Mouse (Mus musculus): ENCODE results near the gene Trp53rka. TPM values are rescaled to one million over a fixed set of nuclear protein-coding genes. Genes with fewer than 3 reads are reported as not detected.
A peak's percentile ranks its signal among the peaks of the same experiment; 100 is the strongest.
"Not testable (repeated sequence)": the region's sequence is repeated elsewhere in the genome, so short reads cannot be mapped to it uniquely, and the experiment has no call there.

Trp53rka gene
- polyA plus RNA-seq, 1 experiment from 2014 or later = 42.5 TPM

GRCm38 (mm10) chr2:165511530-165511929 is 18.4 kb upstream of the Trp53rka start:
- WGBS = 78% methylated on average over 4 of the region's 4 CpGs
- peaks cover 25% of the 10 kb centered on the region for H3K4me1 ChIP-seq (ENCODE audit: control insufficient read depth, insufficient read depth, low read length)
- H3K9ac ChIP-seq (ENCODE audit: low read depth, low read length); H3K9me3 ChIP-seq (ENCODE audit: control insufficient read depth, low read length); H3K4me2 ChIP-seq (replicated peaks; ENCODE audit: low read depth, low read length); H3K4me3 ChIP-seq (ENCODE audit: low read length); H3K36me3 ChIP-seq (ENCODE audit: control insufficient read depth, insufficient read depth, low read length); H3K27me3 ChIP-seq (ENCODE audit: control insufficient read depth, insufficient read depth, low read length); ATAC-seq (ENCODE audit: low FRiP score, low TSS enrichment); H3K27ac ChIP-seq (ENCODE audit: low read depth, low read length): not testable (repeated sequence)

- 66% methylated on average over 2 of the region's 2 CpGs for WGBS
- not testable (repeated sequence) for ATAC-seq (ENCODE audit: low FRiP score, low TSS enrichment); H3K4me2 ChIP-seq (replicated peaks; ENCODE audit: low read depth, low read length); H3K27ac ChIP-seq (ENCODE audit: low read depth, low read length); H3K4me3 ChIP-seq (ENCODE audit: low read length); H3K27me3 ChIP-seq (ENCODE audit: control insufficient read depth, insufficient read depth, low read length); H3K9me3 ChIP-seq (ENCODE audit: control insufficient read depth, low read length); H3K36me3 ChIP-seq (ENCODE audit: control insufficient read depth, insufficient read depth, low read length); H3K9ac ChIP-seq (ENCODE audit: low read depth, low read length)
- H3K4me1 ChIP-seq (ENCODE audit: control insufficient read depth, insufficient read depth, low read length) = peaks cover 25% of the 10 kb centered on the region
Measured at GRCm38 (mm10) chr2:165510914-165511458, 17.9 kb upstream of the Trp53rka start.

- Histone ChIP-seq H3K4me3 (ENCODE audit: low read length) (no peak overlapping the region), H3K27me3 (ENCODE audit: control insufficient read depth, insufficient read depth, low read length) (no peaks in the 10 kb centered on the region), H3K9ac (ENCODE audit: low read depth, low read length) (no peak overlapping the region), H3K9me3 (ENCODE audit: control insufficient read depth, low read length) (no peaks in the 10 kb centered on the region), H3K27ac (ENCODE audit: low read depth, low read length) (no peak overlapping the region), H3K4me1 (ENCODE audit: control insufficient read depth, insufficient read depth, low read length) (peaks cover 25% of the 10 kb centered on the region), H3K36me3 (ENCODE audit: control insufficient read depth, insufficient read depth, low read length) (no peaks in the 10 kb centered on the region), H3K4me2 (replicated peaks; ENCODE audit: low read depth, low read length) (no peak overlapping the region)
- 34% methylated on average over 5 of the region's 5 CpGs for WGBS
- ATAC-seq (ENCODE audit: low FRiP score, low TSS enrichment) = no peak
Measured at GRCm38 (mm10) chr2:165510466-165510865, 17.3 kb upstream of the Trp53rka start.

- ATAC-seq (ENCODE audit: low FRiP score, low TSS enrichment) = no peak
- Histone ChIP-seq H3K27me3 (ENCODE audit: control insufficient read depth, insufficient read depth, low read length) (no peaks in the 10 kb centered on the region), H3K4me2 (replicated peaks; ENCODE audit: low read depth, low read length) (no peak overlapping the region), H3K36me3 (ENCODE audit: control insufficient read depth, insufficient read depth, low read length) (no peaks in the 10 kb centered on the region), H3K9ac (ENCODE audit: low read depth, low read length) (no peak overlapping the region), H3K27ac (ENCODE audit: low read depth, low read length) (no peak overlapping the region), H3K4me3 (ENCODE audit: low read length) (no peak overlapping the region), H3K9me3 (ENCODE audit: control insufficient read depth, low read length) (no peaks in the 10 kb centered on the region), H3K4me1 (ENCODE audit: control insufficient read depth, insufficient read depth, low read length) (peaks cover 25% of the 10 kb centered on the region)
- 42% methylated on average over 9 of the region's 9 CpGs for WGBS
Measured at GRCm38 (mm10) chr2:165509686-165510085, 16.6 kb upstream of the Trp53rka start.

GRCm38 (mm10) chr2:165503259-165504203 is 10.4 kb upstream of the Trp53rka start, which contains the start of gene Slc2a10:
Slc2a10 (plus strand) TSS chr2:165503787.
- H3K36me3 ChIP-seq (ENCODE audit: control insufficient read depth, insufficient read depth, low read length) = no peaks in the 10 kb centered on the region
- no peaks in the 10 kb centered on the region for H3K27me3 ChIP-seq (ENCODE audit: control insufficient read depth, insufficient read depth, low read length)
- H3K9ac ChIP-seq (ENCODE audit: low read depth, low read length) = peak within 1 kb of the TSS; percentile 64
- ATAC-seq (ENCODE audit: low FRiP score, low TSS enrichment) = peak; percentile 80
- peak within 1 kb of the TSS; percentile 79 for H3K4me2 ChIP-seq (replicated peaks; ENCODE audit: low read depth, low read length)
- H3K9me3 ChIP-seq (ENCODE audit: control insufficient read depth, low read length) = no peaks in the 10 kb centered on the region
- whole genome bisulfite sequencing = 6% methylated on average over 29 of the region's 32 CpGs
- H3K4me3 ChIP-seq (ENCODE audit: low read length) = peak within 1 kb of the TSS; percentile 46
- 0 out of 2 replicates have a peak within 1 kb of the TSS, but pooled peaks have one; percentile 13 for H3K27ac ChIP-seq (ENCODE audit: low read depth, low read length)
- no peaks in the 10 kb centered on the region for H3K4me1 ChIP-seq (ENCODE audit: control insufficient read depth, insufficient read depth, low read length)

- Histone ChIP-seq H3K4me3 (ENCODE audit: low read length) (no peak overlapping the region), H3K36me3 (ENCODE audit: control insufficient read depth, insufficient read depth, low read length) (no peaks in the 10 kb centered on the region), H3K4me1 (ENCODE audit: control insufficient read depth, insufficient read depth, low read length) (no peaks in the 10 kb centered on the region), H3K9ac (ENCODE audit: low read depth, low read length) (no peak overlapping the region), H3K9me3 (ENCODE audit: control insufficient read depth, low read length) (no peaks in the 10 kb centered on the region), H3K27me3 (ENCODE audit: control insufficient read depth, insufficient read depth, low read length) (no peaks in the 10 kb centered on the region), H3K27ac (ENCODE audit: low read depth, low read length) (no peak overlapping the region), H3K4me2 (replicated peaks; ENCODE audit: low read depth, low read length) (no peak overlapping the region)
- ATAC-seq (ENCODE audit: low FRiP score, low TSS enrichment) = no peak
- 56% methylated on average over 6 of the region's 6 CpGs for WGBS
Measured at GRCm38 (mm10) chr2:165498816-165499215, 5.7 kb upstream of the Trp53rka start.

- H3K9me3 ChIP-seq (ENCODE audit: control insufficient read depth, low read length) = no peaks in the 10 kb centered on the region
- no peak overlapping the region for H3K27ac ChIP-seq (ENCODE audit: low read depth, low read length)
- WGBS = 75% methylated on average over 2 of the region's 2 CpGs
- H3K4me3 ChIP-seq (ENCODE audit: low read length) = no peak overlapping the region
- ATAC-seq (ENCODE audit: low FRiP score, low TSS enrichment) = no peak
- H3K36me3 ChIP-seq (ENCODE audit: control insufficient read depth, insufficient read depth, low read length) = no peaks in the 10 kb centered on the region
- no peaks in the 10 kb centered on the region for H3K4me1 ChIP-seq (ENCODE audit: control insufficient read depth, insufficient read depth, low read length)
- no peak overlapping the region for H3K9ac ChIP-seq (ENCODE audit: low read depth, low read length)
- H3K27me3 ChIP-seq (ENCODE audit: control insufficient read depth, insufficient read depth, low read length) = no peaks in the 10 kb centered on the region
- H3K4me2 ChIP-seq (replicated peaks; ENCODE audit: low read depth, low read length) = no peak overlapping the region
Measured at GRCm38 (mm10) chr2:165497706-165498275, 4.7 kb upstream of the Trp53rka start.

GRCm38 (mm10) chr2:165496251-165496650 is 3.1 kb upstream of the Trp53rka start:
- Histone ChIP-seq H3K36me3 (ENCODE audit: control insufficient read depth, insufficient read depth, low read length) (no peaks in the 10 kb centered on the region), H3K27me3 (ENCODE audit: control insufficient read depth, insufficient read depth, low read length) (no peaks in the 10 kb centered on the region), H3K4me1 (ENCODE audit: control insufficient read depth, insufficient read depth, low read length) (peaks cover 5% of the 10 kb centered on the region), H3K9ac (ENCODE audit: low read depth, low read length) (no peak overlapping the region), H3K27ac (ENCODE audit: low read depth, low read length) (no peak overlapping the region), H3K9me3 (ENCODE audit: control insufficient read depth, low read length) (no peaks in the 10 kb centered on the region), H3K4me2 (replicated peaks; ENCODE audit: low read depth, low read length) (no peak overlapping the region), H3K4me3 (ENCODE audit: low read length) (no peak overlapping the region)
- ATAC-seq (ENCODE audit: low FRiP score, low TSS enrichment) = no peak

- Histone ChIP-seq H3K27ac (ENCODE audit: low read depth, low read length) (no peak overlapping the region), H3K9ac (ENCODE audit: low read depth, low read length) (no peak overlapping the region), H3K9me3 (ENCODE audit: control insufficient read depth, low read length) (no peaks in the 10 kb centered on the region), H3K4me2 (replicated peaks; ENCODE audit: low read depth, low read length) (no peak overlapping the region), H3K4me1 (ENCODE audit: control insufficient read depth, insufficient read depth, low read length) (peaks cover 5% of the 10 kb centered on the region), H3K27me3 (ENCODE audit: control insufficient read depth, insufficient read depth, low read length) (no peaks in the 10 kb centered on the region), H3K36me3 (ENCODE audit: control insufficient read depth, insufficient read depth, low read length) (peaks cover 15% of the 10 kb centered on the region), H3K4me3 (ENCODE audit: low read length) (no peak overlapping the region)
- 62% methylated on average over 2 of the region's 2 CpGs for WGBS
- no peak for ATAC-seq (ENCODE audit: low FRiP score, low TSS enrichment)
Measured at GRCm38 (mm10) chr2:165494495-165494894, 1.4 kb upstream of the Trp53rka start.

Measured in kidney, embryonic 14.5 days (tissue).